Mouse (Mus musculus) kidney, embryonic 16.5 days (tissue): ENCODE measurements around the gene AA986860. TPM values are rescaled to one million over a fixed set of nuclear protein-coding genes. Genes with fewer than 3 reads are reported as not detected.

ENCODE experiments used
- ATAC-seq: fragments of 200-750 bp; cut with Nextera tagmentation; 2 replicates; pipeline ENCODE4 v1.8.0; 2017; ENCODE audit warnings: moderate TSS enrichment; ENCODE audit not compliant: low FRiP score, low TSS enrichment
- H3K27ac ChIP-seq: fragments of 300-500 bp; sonication (generic); 2 replicates; pipeline ENCODE4 v1.5.1; 2014; ENCODE audit warnings: low read length
- H3K27me3 ChIP-seq: fragments of 300-500 bp; sonication (generic); 2 replicates; pipeline ENCODE4 v1.6.1; 2014; ENCODE audit warnings: low read length, control low read depth, mixed read lengths; ENCODE audit not compliant: insufficient read depth
- H3K36me3 ChIP-seq: fragments of 300-500 bp; sonication (generic); 2 replicates; pipeline ENCODE4 v1.6.1; 2014; ENCODE audit warnings: low read length, control low read depth, mixed read lengths; ENCODE audit not compliant: insufficient read depth
- H3K4me1 ChIP-seq: fragments of 300-500 bp; sonication (generic); 2 replicates; pipeline ENCODE4 v1.6.1; 2014; ENCODE audit warnings: low read length, control low read depth, mixed read lengths; ENCODE audit not compliant: insufficient read depth
- H3K4me2 ChIP-seq: fragments of 300-500 bp; sonication (generic); replicated peaks from 2 replicates; pipeline ENCODE4 v1.6.1; 2014; ENCODE audit warnings: low read depth, low read length
- H3K4me3 ChIP-seq: fragments of 300-500 bp; sonication (generic); 2 replicates; pipeline ENCODE4 v1.5.1; 2014; ENCODE audit warnings: mild to moderate bottlenecking, low read length
- H3K9ac ChIP-seq: fragments of 300-500 bp; sonication (generic); replicated peaks from 2 replicates; pipeline ENCODE4 v1.6.1; 2014; ENCODE audit warnings: low read length
- H3K9me3 ChIP-seq: fragments of 300-500 bp; sonication (generic); 2 replicates; pipeline ENCODE4 v1.6.1; 2016; ENCODE audit warnings: low read length, control low read depth
- WGBS: fragments of 180-500 bp; shearing (Covaris S2); extraction: QIAGEN DNeasy Blood & Tissue Kit; methylation state at CpG from one replicate; pipeline ENCODE4 v1.1.7; 2014; 5-methylcytosine and 5-hydroxymethylcytosine counted together
- polyA plus RNA-seq: library from polyadenylated mRNA; unstranded; fragments of >200 nt; fragmentation: Nextera tagmentation; extraction: Ambion mirVana; gene quantifications from 2 replicates; pipeline ENCODE4 v1.2.1, GENCODE M21; 2015

Gene AA986860
- polyA plus RNA-seq, 1 experiment from 2014 or later, result 16.1 TPM

- WGBS, result 69% methylated on average over 3 of the region's 3 CpGs
- H3K4me1 ChIP-seq, result no peaks in the 10 kb centered on the region
- no peaks in the 10 kb centered on the region for H3K36me3 ChIP-seq
- H3K27me3 ChIP-seq, result no peaks in the 10 kb centered on the region
- H3K9me3 ChIP-seq, result peaks cover 4% of the 10 kb centered on the region
- no peak overlapping the region for H3K27ac ChIP-seq
- H3K4me3 ChIP-seq, result no peak overlapping the region
- H3K4me2 ChIP-seq, result no peak overlapping the region
- ATAC-seq, result no peak
- H3K9ac ChIP-seq, result no peak overlapping the region
Observed at GRCm38 (mm10) chr1:130789512-130790451, 58.0 kb downstream of the AA986860 start.

Other genes with a start within 250 kb of the AA986860 start
- not detected in 2 replicates for gene Zp3r, start 102.4 kb upstream of the AA986860 start, polyA plus RNA-seq
- gene C4bp, start 70.3 kb upstream of the AA986860 start, polyA plus RNA-seq, result 0.94 and 2.7 TPM in 2 replicates
- not detected in 2 replicates for gene Gm29427, start 16.2 kb upstream of the AA986860 start, polyA plus RNA-seq
- gene Yod1, start 14.6 kb upstream of the AA986860 start, polyA plus RNA-seq, result 9.0 and 11.3 TPM in 2 replicates
- gene Pfkfb2, start 2.7 kb upstream of the AA986860 start, polyA plus RNA-seq, result 9.5 and 9.7 TPM in 2 replicates
- gene Fcamr, start 68.9 kb downstream of the AA986860 start, polyA plus RNA-seq, result not detected in 2 replicates
- not detected in 2 replicates for gene Pigr, start 94.7 kb downstream of the AA986860 start, polyA plus RNA-seq
- gene Fcmr, start 133.7 kb downstream of the AA986860 start, polyA plus RNA-seq, result 0.36 TPM in 1 of 2 replicates, not detected in the other
- gene Il24, start 155.5 kb downstream of the AA986860 start, polyA plus RNA-seq, result not detected in 2 replicates
- gene Il20, start 179.5 kb downstream of the AA986860 start, polyA plus RNA-seq, result not detected in 2 replicates
- 0.17 TPM in 1 of 2 replicates, not detected in the other for gene Il19, start 208.1 kb downstream of the AA986860 start, polyA plus RNA-seq